Mouse (Mus musculus) kidney, postnatal 0 days (tissue): Measurements from ENCODE around the gene Pparg. TPM values are rescaled to one million over a fixed set of nuclear protein-coding genes. Genes with fewer than 3 reads are reported as not detected.

ENCODE experiments used
- ATAC-seq: fragments of 200-750 bp; cut with Nextera tagmentation; replicated peaks from 2 replicates; pipeline ENCODE4 v1.8.0; 2017; ENCODE audit warnings: low read depth, moderate number of reproducible peaks, moderate TSS enrichment, moderate library complexity; ENCODE audit not compliant: low FRiP score
- DNase-seq: peaks from one replicate; pipeline ENCODE4 v3.0.0-alpha.2; 2016; ENCODE audit warnings: low spot score
- H3K27ac ChIP-seq: fragments of 300-500 bp; sonication (generic); 2 replicates; pipeline ENCODE4 v1.5.1; 2014; ENCODE audit warnings: mild to moderate bottlenecking
- H3K27me3 ChIP-seq: fragments of 300-500 bp; sonication (generic); 2 replicates; pipeline ENCODE4 v1.6.1; 2014; ENCODE audit warnings: low read length, mixed read lengths; ENCODE audit not compliant: insufficient read depth
- H3K36me3 ChIP-seq: fragments of 300-500 bp; sonication (generic); 2 replicates; pipeline ENCODE4 v1.6.1; 2014; ENCODE audit warnings: low read length, mixed read lengths; ENCODE audit not compliant: insufficient read depth
- H3K4me1 ChIP-seq: fragments of 300-500 bp; sonication (generic); replicated peaks from 2 replicates; pipeline ENCODE4 v1.6.1; 2014; ENCODE audit warnings: antibody characterized with exemption, low read length, mixed read lengths; ENCODE audit not compliant: insufficient read depth
- H3K4me2 ChIP-seq: fragments of 300-500 bp; sonication (generic); 2 replicates; pipeline ENCODE4 v1.6.1; 2014; ENCODE audit warnings: mild to moderate bottlenecking, low read length, moderate library complexity, mixed read lengths
- H3K4me3 ChIP-seq: fragments of 300-500 bp; sonication (generic); replicated peaks from 2 replicates; pipeline ENCODE4 v1.5.1; 2014; ENCODE audit warnings: low read depth, low read length
- H3K9ac ChIP-seq: fragments of 300-500 bp; sonication (generic); 2 replicates; pipeline ENCODE4 v1.6.1; 2014; ENCODE audit warnings: low read depth, low read length
- H3K9me3 ChIP-seq: fragments of 300-500 bp; sonication (generic); replicated peaks from 2 replicates; pipeline ENCODE4 v1.6.1; 2016; ENCODE audit warnings: low read length, inconsistent platforms, mixed read lengths
- CTCF ChIP-seq: IDR thresholded peaks from 2 replicates; pipeline ENCODE4 v1.5.1; 2016; ENCODE audit warnings: antibody characterized with exemption, low read depth, mild to moderate bottlenecking, moderate library complexity
- WGBS: fragments of 180-500 bp; shearing (Covaris S2); extraction: QIAGEN DNeasy Blood & Tissue Kit; methylation state at CpG from one replicate; pipeline ENCODE4 v1.1.7; 2014; 5-methylcytosine and 5-hydroxymethylcytosine counted together
- polyA plus RNA-seq: library from polyadenylated mRNA; unstranded; fragments of >200 nt; fragmentation: Nextera tagmentation; extraction: Ambion mirVana; gene quantifications from 2 replicates; pipeline ENCODE4 v1.2.1, GENCODE M21; 2015

The Pparg gene
- polyA plus RNA-seq, 1 experiment from 2014 or later = 8.0 TPM

DNA sequence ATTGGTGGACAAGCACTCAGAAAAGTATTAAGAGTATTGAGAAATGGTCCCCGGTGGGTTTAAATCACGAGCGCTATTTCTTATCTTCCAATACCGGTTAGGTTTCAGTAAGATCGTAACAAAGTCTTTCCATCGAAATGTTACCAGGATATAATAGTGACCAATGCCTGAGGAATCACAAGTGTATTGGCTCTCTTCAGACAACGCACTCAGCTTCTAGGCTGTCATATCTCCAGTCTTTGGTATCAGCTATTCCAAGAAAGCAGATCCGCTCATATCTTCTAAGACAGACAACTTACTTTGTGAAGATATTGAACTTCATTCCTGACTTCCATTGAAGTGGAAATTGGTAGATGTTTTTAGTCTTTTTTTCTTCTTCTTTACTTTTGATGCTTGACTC, 15.7 kb upstream of the Pparg start:
- no peak overlapping the region for H3K4me2 ChIP-seq
- no peak for DNase-seq
- no peaks in the 10 kb centered on the region for H3K9me3 ChIP-seq
- no peaks in the 10 kb centered on the region for H3K27me3 ChIP-seq
- no peak for TF ChIP-seq CTCF
- 90% methylated on average over 8 of the region's 8 CpGs for WGBS
- peaks cover 4% of the 10 kb centered on the region; the same call in 1 of the 2 replicates for H3K4me1 ChIP-seq
- no peaks in the 10 kb centered on the region for H3K36me3 ChIP-seq
- ATAC-seq = no peak
- H3K9ac ChIP-seq = no peak overlapping the region
- H3K4me3 ChIP-seq = no peak overlapping the region
- no peak overlapping the region for H3K27ac ChIP-seq

DNA sequence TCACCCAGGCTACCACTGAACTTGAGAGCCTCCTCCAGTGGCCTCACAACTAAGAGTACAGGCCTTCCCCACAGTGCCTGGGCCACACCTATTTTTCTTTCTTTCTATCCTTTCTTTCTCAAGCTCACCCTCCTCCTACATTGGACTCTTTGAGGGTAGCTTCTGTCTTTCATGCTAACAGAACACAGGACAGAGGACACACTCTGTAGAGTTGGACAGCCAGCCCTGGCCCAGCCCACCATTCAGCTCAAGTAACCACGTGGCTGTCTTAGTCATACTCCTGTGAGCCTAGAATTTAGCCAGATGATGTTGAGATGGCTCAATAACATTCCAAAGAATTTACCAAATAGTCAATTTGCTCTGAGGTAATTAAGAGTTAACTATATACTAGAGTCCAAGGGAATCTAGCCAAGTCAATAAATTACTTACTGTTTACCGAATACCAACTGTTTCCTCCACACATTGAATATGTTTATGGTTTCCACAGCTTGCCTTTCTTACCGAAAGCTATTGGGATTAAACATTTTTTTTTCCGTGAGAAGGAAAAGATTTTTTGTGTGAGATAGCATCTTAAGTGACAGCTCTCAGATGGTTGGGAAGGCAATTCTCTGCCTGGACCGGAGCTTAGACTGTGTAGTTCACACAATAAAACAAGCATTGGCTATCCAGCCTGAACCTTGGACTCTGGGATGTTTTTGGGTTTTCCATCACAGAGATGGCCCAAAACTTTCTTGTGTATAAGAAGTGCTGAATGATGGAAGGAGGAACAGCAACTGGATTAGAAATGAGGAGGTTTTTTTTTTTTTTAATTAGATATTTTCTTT, 10.9 kb upstream of the Pparg start:
- Histone ChIP-seq H3K36me3 (no peaks in the 10 kb centered on the region), H3K4me3 (no peak overlapping the region), H3K9me3 (no peaks in the 10 kb centered on the region), H3K27me3 (no peaks in the 10 kb centered on the region), H3K9ac (no peak overlapping the region), H3K27ac (0 out of 2 replicates have a peak overlapping the region, but pooled peaks have one; percentile 20), H3K4me1 (peaks cover 6% of the 10 kb centered on the region; the same call in 1 of the 2 replicates), H3K4me2 (no peak overlapping the region)
- ATAC-seq (no peak), DNase-seq (peak; percentile 79)
- whole genome bisulfite sequencing = 31% methylated on average over 5 of the region's 5 CpGs
- no peak for TF ChIP-seq CTCF

DNA sequence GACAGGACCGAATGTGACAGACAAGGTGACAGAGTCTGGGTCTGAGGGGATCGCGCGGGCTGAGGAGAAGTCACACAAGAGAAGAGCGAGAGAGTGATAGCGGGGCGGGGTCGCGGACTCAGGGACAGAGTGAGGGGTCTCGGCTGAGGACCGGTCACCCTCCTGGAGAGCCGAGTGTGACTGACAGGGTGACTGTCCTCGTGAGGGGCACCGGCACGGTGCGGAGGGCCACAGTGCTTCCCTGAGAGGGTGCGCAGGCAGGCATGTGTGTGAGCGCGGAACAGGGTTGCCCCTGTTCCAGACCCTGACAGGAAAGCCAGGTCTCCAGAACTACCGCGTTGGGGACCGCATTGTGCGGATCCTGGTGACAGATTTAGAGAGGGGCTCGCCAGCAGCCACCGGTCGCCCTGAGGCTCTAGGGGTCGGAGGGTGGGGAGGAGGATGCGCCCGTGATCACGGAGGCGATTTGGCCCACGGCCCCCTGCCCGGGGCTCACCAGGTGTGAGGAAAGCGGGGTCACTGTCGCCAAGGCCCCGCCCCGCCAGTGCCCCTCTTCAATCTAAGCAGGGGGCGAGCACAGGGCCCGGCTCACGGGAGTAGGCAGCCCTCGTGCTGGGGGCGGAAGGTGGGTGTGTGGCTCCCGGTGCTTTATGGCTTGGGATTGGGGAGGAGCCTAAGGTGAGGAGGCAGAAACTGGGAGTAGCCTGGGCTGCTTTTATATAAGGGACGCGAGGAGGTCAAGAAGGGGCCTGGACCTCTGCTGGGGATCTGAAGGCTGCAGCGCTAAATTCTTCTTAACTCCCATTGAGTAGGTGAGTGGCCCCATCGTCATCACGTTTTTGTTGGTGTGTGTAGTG, 1.1 kb downstream of the Pparg start:
- H3K9ac ChIP-seq = peak overlapping the region; percentile 59
- TF ChIP-seq CTCF = no peak
- DNase-seq (peak; percentile 27), ATAC-seq (peak; percentile 50)
- H3K27me3 ChIP-seq = no peaks in the 10 kb centered on the region
- H3K4me2 ChIP-seq = peak overlapping the region; percentile 80
- H3K9me3 ChIP-seq = no peaks in the 10 kb centered on the region; the same call in 1 of the 2 replicates
- H3K4me1 ChIP-seq = no peaks in the 10 kb centered on the region
- 2% methylated on average over 48 of the region's 48 CpGs for WGBS
- peak overlapping the region; percentile 53 for H3K4me3 ChIP-seq
- H3K27ac ChIP-seq = no peak overlapping the region
- no peaks in the 10 kb centered on the region for H3K36me3 ChIP-seq

DNA sequence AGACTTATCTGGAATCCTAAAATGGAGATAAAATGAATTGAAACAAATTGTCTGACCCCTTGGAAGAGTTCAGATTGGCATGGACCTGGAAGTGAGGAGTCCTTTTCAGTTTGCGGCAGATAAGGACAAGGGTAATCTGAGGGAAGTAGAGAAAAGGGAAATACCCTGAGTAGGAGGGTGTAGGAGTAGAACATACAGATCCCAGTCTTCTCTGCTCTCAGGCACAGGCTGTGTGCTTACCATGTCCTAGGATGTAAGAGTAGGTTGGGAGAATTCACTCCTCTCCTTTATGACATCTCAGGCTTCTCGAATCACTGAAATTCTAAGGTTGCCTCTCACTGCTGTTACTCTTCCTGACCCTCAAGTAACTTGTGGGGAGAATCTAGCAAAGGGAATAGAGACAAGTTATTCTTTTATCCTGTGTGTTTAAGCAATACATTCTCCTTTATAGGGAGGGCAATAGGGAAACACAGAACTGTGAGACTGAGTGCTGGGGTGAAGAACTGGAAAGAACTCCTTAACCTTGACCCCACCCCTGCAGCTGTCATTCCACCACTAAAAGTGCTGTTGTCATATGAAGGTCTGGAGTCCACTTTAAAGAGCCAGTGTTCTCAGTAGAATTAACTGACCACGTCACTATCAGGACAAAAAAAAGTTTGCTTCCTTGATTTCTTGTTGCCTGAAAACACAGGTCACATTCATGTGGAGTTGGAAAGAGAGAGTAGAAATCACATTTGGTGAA, 6.3 kb downstream of the Pparg start:
- H3K36me3 ChIP-seq = no peaks in the 10 kb centered on the region
- H3K27ac ChIP-seq = no peak overlapping the region
- ATAC-seq (no peak), DNase-seq (no peak)
- no peak overlapping the region for H3K9ac ChIP-seq
- no peaks in the 10 kb centered on the region for H3K4me1 ChIP-seq
- no peak overlapping the region for H3K4me2 ChIP-seq
- no peaks in the 10 kb centered on the region for H3K9me3 ChIP-seq
- WGBS = 67% methylated on average over 3 of the region's 3 CpGs
- no peak overlapping the region for H3K4me3 ChIP-seq
- TF ChIP-seq CTCF = no peak
- no peaks in the 10 kb centered on the region for H3K27me3 ChIP-seq

DNA sequence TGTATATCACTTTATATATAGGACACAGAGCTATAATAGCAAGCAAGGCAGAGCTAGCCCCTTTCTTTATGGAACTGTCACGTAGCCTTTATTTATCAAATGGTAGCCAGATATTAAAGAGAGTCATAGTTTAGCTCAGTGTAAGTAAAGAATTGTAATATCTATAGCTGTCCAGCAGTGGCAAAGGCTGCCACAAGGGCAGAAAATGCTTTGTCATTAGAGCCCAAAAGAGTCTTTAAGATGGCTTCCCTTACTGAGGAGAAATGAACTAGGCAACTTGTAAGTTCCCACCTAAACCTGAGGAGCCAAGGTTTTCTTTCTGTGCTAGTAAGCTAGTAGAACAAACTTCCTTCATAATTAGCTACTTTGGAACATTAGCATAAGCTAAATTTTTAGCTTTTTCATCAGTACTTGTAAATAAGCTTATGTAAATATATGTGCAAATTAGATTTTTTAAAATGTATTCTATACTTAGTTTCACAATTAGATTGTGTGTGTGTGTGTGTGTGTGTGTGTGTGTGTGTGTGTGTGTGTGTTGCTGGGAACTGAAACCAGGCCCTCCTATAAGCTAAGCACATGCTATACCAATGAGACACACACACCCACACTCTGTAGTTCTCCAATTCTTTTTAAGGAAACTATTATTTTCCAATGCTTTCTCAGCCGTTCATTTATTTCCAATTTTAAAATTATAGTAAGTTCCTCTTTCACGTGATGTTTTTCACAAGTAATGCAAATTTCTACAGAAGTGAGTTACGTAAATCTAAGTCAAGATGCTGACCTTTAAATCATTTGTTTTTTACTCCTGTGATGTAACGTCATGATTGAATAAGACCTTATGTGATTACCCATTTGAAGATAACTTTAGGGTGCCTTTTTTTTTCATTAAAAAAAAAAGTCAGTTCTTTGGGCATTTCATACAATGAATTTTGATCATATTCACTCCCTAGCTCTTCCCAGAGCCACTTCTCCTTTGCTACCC, 14.4 kb downstream of the Pparg start:
- Histone ChIP-seq H3K9ac (no peak overlapping the region), H3K27ac (no peak overlapping the region), H3K9me3 (no peaks in the 10 kb centered on the region), H3K36me3 (no peaks in the 10 kb centered on the region), H3K4me2 (no peak overlapping the region), H3K4me1 (no peaks in the 10 kb centered on the region), H3K27me3 (no peaks in the 10 kb centered on the region), H3K4me3 (no peak overlapping the region)
- no peak for TF ChIP-seq CTCF
- DNase-seq (no peak), ATAC-seq (no peak)
- 87% methylated on average over 5 of the region's 5 CpGs for WGBS
